15 mouse cellular contexts compared by ENCODE assay signal in genomic region chr2:76238496-76238895, GRCm38 (mm10).
"Had no signal": no experiment of that assay in that cellular context is flagged by ENCODE, and none has a peak within 500 bp of the region (broad histone marks: within the 10 kb centered on the region; RNA-seq: fewer than 3 reads in every experiment).

No protein-coding gene starts in this region.

- H3K4me1 ChIP-seq: limb, embryonic 15.5 days; liver, embryonic 12.5 days; midbrain, embryonic 10.5 days; neural tube, embryonic 12.5 days; stomach, embryonic 15.5 days had no signal

- H3K4me2 ChIP-seq: limb, embryonic 15.5 days; liver, embryonic 12.5 days; lung, embryonic 14.5 days; neural tube, embryonic 12.5 days; stomach, embryonic 15.5 days had no signal

- ATAC-seq: liver, embryonic 12.5 days had no signal

- H3K4me3 ChIP-seq: limb, embryonic 15.5 days; liver, embryonic 12.5 days; midbrain, embryonic 10.5 days; myocyte; neural tube, embryonic 12.5 days; stomach, embryonic 15.5 days had no signal

- H3K9me3 ChIP-seq: limb, embryonic 15.5 days; liver, embryonic 12.5 days; midbrain, embryonic 10.5 days; neural tube, embryonic 12.5 days; stomach, embryonic 15.5 days had no signal

- H3K9ac ChIP-seq: limb, embryonic 15.5 days; liver, embryonic 12.5 days; lung, embryonic 14.5 days; neural tube, embryonic 12.5 days; stomach, embryonic 15.5 days had no signal

- H3K27me3 ChIP-seq: limb, embryonic 15.5 days; liver, embryonic 12.5 days; neural tube, embryonic 12.5 days; stomach, embryonic 15.5 days had no signal

- H3K27ac ChIP-seq: limb, embryonic 15.5 days; liver, embryonic 12.5 days; midbrain, embryonic 10.5 days; neural tube, embryonic 12.5 days; stomach, embryonic 15.5 days had no signal

- DNase-seq: kidney, adult 11 months; kidney, adult 9 months; kidney, postnatal 10 days; kidney, postnatal 4 days; lung, postnatal 10 days; lung, postnatal 4 days; midbrain, embryonic 14.5 days; right cerebral cortex, postnatal 14 days had no signal

- H3K36me3 ChIP-seq: limb, embryonic 15.5 days; liver, embryonic 12.5 days; midbrain, embryonic 10.5 days; neural tube, embryonic 12.5 days; stomach, embryonic 15.5 days had no signal
